Mouse (Mus musculus) cortical plate, adult 2 months (tissue): Measurements from ENCODE around the gene Gal.

Source experiments
- CTCF ChIP-seq: fragments of 200-500 bp; IDR thresholded peaks from 2 replicates; pipeline ENCODE4 v1.5.1; 2011; ENCODE audit warnings: mild to moderate bottlenecking, control low read depth, low read length; ENCODE audit not compliant: insufficient read depth; ENCODE audit errors: extremely low read depth
- POLR2A ChIP-seq: fragments of 200-500 bp; IDR thresholded peaks from 2 replicates; pipeline ENCODE4 v1.6.1; 2011; ENCODE audit warnings: mild to moderate bottlenecking, low read length, control low read depth; ENCODE audit not compliant: insufficient read depth; ENCODE audit errors: extremely low read depth

- TF ChIP-seq CTCF (no peak), POLR2A (no peak)
These were observed 8.1 kb upstream of the Gal start for GRCm38 (mm10) chr19:3422488-3422887.
